Mouse (Mus musculus) heart, embryonic 12.5 days (tissue): ENCODE data around the gene Bcl9. TPM values are rescaled to one million over a fixed set of nuclear protein-coding genes. Genes with fewer than 3 reads are reported as not detected.

Experiments used
- ATAC-seq: fragments of 200-750 bp; cut with Nextera tagmentation; 2 replicates; pipeline ENCODE4 v1.8.0; 2017; ENCODE audit warnings: moderate TSS enrichment, moderate library complexity; ENCODE audit not compliant: insufficient number of reproducible peaks, low FRiP score
- H3K27ac ChIP-seq: fragments of 300-500 bp; sonication (generic); 2 replicates; pipeline ENCODE4 v1.5.1; 2016; ENCODE audit warnings: mild to moderate bottlenecking, moderate library complexity; ENCODE audit not compliant: poor library complexity, severe bottlenecking
- H3K27me3 ChIP-seq: fragments of 300-500 bp; sonication (generic); replicated peaks from 2 replicates; pipeline ENCODE4 v1.6.1; 2016; ENCODE audit warnings: mild to moderate bottlenecking, moderate library complexity
- H3K36me3 ChIP-seq: fragments of 300-500 bp; sonication (generic); 2 replicates; pipeline ENCODE4 v1.6.1; 2016; ENCODE audit warnings: mild to moderate bottlenecking, moderate library complexity
- H3K4me1 ChIP-seq: fragments of 300-500 bp; sonication (generic); replicated peaks from 2 replicates; pipeline ENCODE4 v1.6.1; 2016; ENCODE audit warnings: mild to moderate bottlenecking
- H3K4me2 ChIP-seq: fragments of 300-500 bp; sonication (generic); 2 replicates; pipeline ENCODE4 v1.6.1; 2016; ENCODE audit warnings: mild to moderate bottlenecking, moderate library complexity
- H3K4me3 ChIP-seq: fragments of 300-500 bp; sonication (generic); 2 replicates; pipeline ENCODE4 v1.5.1; 2016; ENCODE audit warnings: mild to moderate bottlenecking
- H3K9ac ChIP-seq: fragments of 300-500 bp; sonication (generic); 2 replicates; pipeline ENCODE4 v1.6.1; 2016; ENCODE audit warnings: mild to moderate bottlenecking, moderate library complexity
- H3K9me3 ChIP-seq: fragments of 300-500 bp; sonication (generic); replicated peaks from 2 replicates; pipeline ENCODE4 v1.6.1; 2016; ENCODE audit warnings: mild to moderate bottlenecking, moderate library complexity
- WGBS: fragments of 180-500 bp; shearing (Covaris S2); methylation state at CpG from one replicate; pipeline ENCODE4 v1.1.7; 2016; 5-methylcytosine and 5-hydroxymethylcytosine counted together
- polyA plus RNA-seq: library from polyadenylated mRNA; unstranded; fragments of >200 nt; fragmentation: Nextera tagmentation; extraction: Ambion mirVana; gene quantifications from 2 replicates; pipeline ENCODE4 v1.2.1, GENCODE M21; 2016

Gene Bcl9
- polyA plus RNA-seq, 1 experiment from 2014 or later, result 38.6 TPM

- Histone ChIP-seq H3K27me3 (no peaks in the 10 kb centered on the region), H3K9me3 (peaks cover 4% of the 10 kb centered on the region), H3K36me3 (no peaks in the 10 kb centered on the region), H3K4me1 (peaks cover 39% of the 10 kb centered on the region), H3K4me2 (peak overlapping the region; percentile 88), H3K9ac (peak overlapping the region; percentile 94), H3K27ac (peak overlapping the region; percentile 98), H3K4me3 (peak overlapping the region; percentile 85)
- WGBS, result 3% methylated on average over 16 of the region's 16 CpGs
- ATAC-seq, result peak; percentile 58
Measured at GRCm38 (mm10) chr3:97296941-97297552, 670 bp downstream of the Bcl9 start.

GRCm38 (mm10) chr3:97294334-97294733, 3.4 kb downstream of the Bcl9 start:
- no peaks in the 10 kb centered on the region for H3K9me3 ChIP-seq
- no peak overlapping the region for H3K27ac ChIP-seq
- no peak overlapping the region for H3K4me3 ChIP-seq
- H3K4me1 ChIP-seq, result peaks cover 45% of the 10 kb centered on the region
- no peak overlapping the region for H3K9ac ChIP-seq
- 74% methylated on average over 9 of the region's 9 CpGs for WGBS
- no peak overlapping the region for H3K4me2 ChIP-seq
- no peaks in the 10 kb centered on the region for H3K36me3 ChIP-seq
- H3K27me3 ChIP-seq, result no peaks in the 10 kb centered on the region
- ATAC-seq, result no peak

GRCm38 (mm10) chr3:97284878-97285277, 12.8 kb downstream of the Bcl9 start:
- no peak overlapping the region for H3K27ac ChIP-seq

GRCm38 (mm10) chr3:97284056-97284455, 13.7 kb downstream of the Bcl9 start:
- 83% methylated on average over 9 of the region's 9 CpGs for WGBS
- H3K9ac ChIP-seq, result no peak overlapping the region

More at GRCm38 (mm10) chr3:97284878-97285277, 12.8 kb downstream of the Bcl9 start:
- ATAC-seq, result no peak
- 93% methylated on average over 4 of the region's 4 CpGs for WGBS
- Histone ChIP-seq H3K27me3 (no peaks in the 10 kb centered on the region), H3K4me2 (no peak overlapping the region), H3K4me1 (peaks cover 48% of the 10 kb centered on the region), H3K9me3 (no peaks in the 10 kb centered on the region), H3K9ac (no peak overlapping the region), H3K36me3 (peaks cover 9% of the 10 kb centered on the region), H3K4me3 (no peak overlapping the region)

GRCm38 (mm10) chr3:97281426-97281825, 16.3 kb downstream of the Bcl9 start:
- Histone ChIP-seq H3K9ac (no peak overlapping the region), H3K36me3 (peaks cover 9% of the 10 kb centered on the region), H3K4me1 (peaks cover 45% of the 10 kb centered on the region), H3K27me3 (no peaks in the 10 kb centered on the region), H3K27ac (peak overlapping the region; percentile 50), H3K4me2 (peak overlapping the region; percentile 57), H3K4me3 (no peak overlapping the region), H3K9me3 (no peaks in the 10 kb centered on the region)
- ATAC-seq, result no peak
- 70% methylated on average over 7 of the region's 7 CpGs for WGBS

More at GRCm38 (mm10) chr3:97284056-97284455, 13.7 kb downstream of the Bcl9 start:
- no peak overlapping the region for H3K4me3 ChIP-seq
- no peak overlapping the region for H3K4me2 ChIP-seq
- H3K27me3 ChIP-seq, result no peaks in the 10 kb centered on the region
- H3K27ac ChIP-seq, result no peak overlapping the region
- H3K4me1 ChIP-seq, result peaks cover 43% of the 10 kb centered on the region
- H3K36me3 ChIP-seq, result peaks cover 9% of the 10 kb centered on the region
- no peaks in the 10 kb centered on the region for H3K9me3 ChIP-seq
- no peak for ATAC-seq

- Histone ChIP-seq H3K36me3 (peaks cover 6% of the 10 kb centered on the region; the same call in 1 of the 2 replicates), H3K4me2 (peak overlapping the region; percentile 27), H3K9me3 (no peaks in the 10 kb centered on the region), H3K27me3 (no peaks in the 10 kb centered on the region), H3K4me3 (no peak overlapping the region), H3K4me1 (peaks cover 43% of the 10 kb centered on the region), H3K9ac (no peak overlapping the region), H3K27ac (peak overlapping the region; percentile 49)
- 65% methylated on average over 5 of the region's 5 CpGs for WGBS
- ATAC-seq, result no peak
Measured at GRCm38 (mm10) chr3:97275708-97276107, 22.0 kb downstream of the Bcl9 start.

- WGBS, result 90% methylated on average over 15 of the region's 15 CpGs
- H3K9me3 ChIP-seq, result no peaks in the 10 kb centered on the region
- peaks cover 44% of the 10 kb centered on the region for H3K4me1 ChIP-seq
- ATAC-seq, result no peak
- H3K36me3 ChIP-seq, result peaks cover 6% of the 10 kb centered on the region; the same call in 1 of the 2 replicates
- no peak overlapping the region for H3K4me2 ChIP-seq
- no peak overlapping the region for H3K27ac ChIP-seq
- no peaks in the 10 kb centered on the region for H3K27me3 ChIP-seq
- H3K4me3 ChIP-seq, result no peak overlapping the region
- no peak overlapping the region for H3K9ac ChIP-seq
Measured at GRCm38 (mm10) chr3:97274516-97275230, 23.0 kb downstream of the Bcl9 start.

- Histone ChIP-seq H3K4me3 (no peak overlapping the region), H3K4me1 (peaks cover 52% of the 10 kb centered on the region), H3K27ac (no peak overlapping the region), H3K27me3 (no peaks in the 10 kb centered on the region), H3K4me2 (no peak overlapping the region), H3K36me3 (peaks cover 6% of the 10 kb centered on the region; the same call in 1 of the 2 replicates), H3K9ac (no peak overlapping the region), H3K9me3 (no peaks in the 10 kb centered on the region)
- 83% methylated on average over 5 of the region's 5 CpGs for WGBS
- ATAC-seq, result no peak
Measured at GRCm38 (mm10) chr3:97273876-97274275, 23.8 kb downstream of the Bcl9 start.

GRCm38 (mm10) chr3:97265667-97266415, 31.9 kb downstream of the Bcl9 start:
- Histone ChIP-seq H3K4me2 (no peak overlapping the region), H3K36me3 (peaks cover 8% of the 10 kb centered on the region; the same call in 1 of the 2 replicates), H3K27ac (no peak overlapping the region), H3K4me1 (peaks cover 32% of the 10 kb centered on the region), H3K4me3 (no peak overlapping the region), H3K9ac (no peak overlapping the region), H3K27me3 (no peaks in the 10 kb centered on the region), H3K9me3 (0 out of 2 replicates have a peak, but pooled peaks cover 3% of the 10 kb centered on the region)
- 83% methylated on average over 15 of the region's 15 CpGs for WGBS
- ATAC-seq, result no peak

GRCm38 (mm10) chr3:97262235-97262634, 35.5 kb downstream of the Bcl9 start:
- H3K36me3 ChIP-seq, result peaks cover 15% of the 10 kb centered on the region; the same call in 1 of the 2 replicates
- peaks cover 2% of the 10 kb centered on the region; the same call in 1 of the 2 replicates for H3K4me1 ChIP-seq
- 92% methylated on average over 1 of the region's 1 CpGs for WGBS
- no peak overlapping the region for H3K4me3 ChIP-seq
- H3K9me3 ChIP-seq, result peaks cover 8% of the 10 kb centered on the region; the same call in 1 of the 2 replicates
- no peak overlapping the region for H3K27ac ChIP-seq
- no peaks in the 10 kb centered on the region for H3K27me3 ChIP-seq
- no peak overlapping the region for H3K4me2 ChIP-seq
- no peak for ATAC-seq
- H3K9ac ChIP-seq, result no peak overlapping the region
